Mouse (Mus musculus) cerebellum, postnatal 4 days (tissue): ENCODE results near the gene Slc8a1.

Source experiments
- DNase-seq, 2 experiments: peaks; one replicate each; pipeline ENCODE4 v3.0.0; 2022; ENCODE audit warnings: low spot score in 2 of 2, mixed read lengths in 1 of 2

Slc8a1 gene

DNA sequence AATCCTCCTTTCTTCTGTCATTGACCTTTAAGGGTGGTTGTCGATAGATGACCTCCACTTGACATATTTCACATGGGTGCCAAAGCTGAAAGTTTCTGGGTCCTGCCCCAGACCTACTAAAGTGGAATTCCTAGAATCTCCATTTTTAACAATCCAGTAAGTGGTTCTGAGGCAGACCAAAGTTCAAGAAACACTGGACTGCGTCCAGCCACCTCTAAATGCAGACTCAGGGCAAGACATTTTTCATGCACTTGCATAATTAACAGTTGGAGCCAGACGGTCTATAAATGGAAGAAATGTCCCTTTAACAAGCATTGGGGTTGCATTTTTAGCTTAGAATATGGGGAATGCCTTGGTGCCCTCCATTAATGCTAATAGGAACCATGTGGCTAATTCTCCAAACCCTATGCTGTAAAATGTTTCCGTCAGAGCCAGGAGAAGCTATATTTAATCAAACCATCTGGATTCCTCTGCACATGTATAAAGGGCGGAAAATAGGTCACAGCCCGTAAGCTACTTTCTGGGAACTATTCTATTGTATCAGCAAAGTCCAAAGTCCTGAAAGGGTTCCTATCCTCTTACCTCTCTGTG is 224.7 kb downstream of the Slc8a1 start:
- no peak for DNase-seq

DNA sequence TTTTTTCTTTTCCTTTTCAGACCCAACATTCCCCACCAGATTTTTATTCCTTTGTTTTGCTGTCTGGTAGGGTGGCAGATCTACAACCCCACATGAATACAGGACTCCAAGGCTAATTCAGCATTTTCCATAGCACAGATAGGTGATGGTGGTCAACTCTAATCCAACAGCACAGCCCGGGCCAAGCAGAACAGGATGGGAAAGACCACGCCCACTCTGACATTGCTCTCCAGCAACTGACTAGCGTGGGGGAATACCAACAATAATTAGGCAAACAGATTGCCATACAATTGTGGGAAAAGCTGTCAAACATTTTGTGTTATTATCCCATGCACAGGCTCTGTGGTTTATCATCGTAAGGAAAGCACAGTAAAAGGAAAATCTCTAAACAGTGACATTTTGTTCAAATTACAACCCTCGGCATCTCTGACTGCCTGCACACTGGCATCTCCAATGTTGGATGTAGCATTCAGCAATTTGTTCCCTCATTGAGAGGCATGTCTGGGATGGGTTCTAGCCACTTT is 233.0 kb downstream of the Slc8a1 start:
- DNase-seq: no peak

- no peak for DNase-seq
These were observed 234.1 kb downstream of the Slc8a1 start for GRCm38 (mm10) chr17:81504040-81504439.

GRCm38 (mm10) chr17:81502732-81503131 is 235.4 kb downstream of the Slc8a1 start:
- peak in 1 of 2 experiments; percentile 54 for DNase-seq

DNA sequence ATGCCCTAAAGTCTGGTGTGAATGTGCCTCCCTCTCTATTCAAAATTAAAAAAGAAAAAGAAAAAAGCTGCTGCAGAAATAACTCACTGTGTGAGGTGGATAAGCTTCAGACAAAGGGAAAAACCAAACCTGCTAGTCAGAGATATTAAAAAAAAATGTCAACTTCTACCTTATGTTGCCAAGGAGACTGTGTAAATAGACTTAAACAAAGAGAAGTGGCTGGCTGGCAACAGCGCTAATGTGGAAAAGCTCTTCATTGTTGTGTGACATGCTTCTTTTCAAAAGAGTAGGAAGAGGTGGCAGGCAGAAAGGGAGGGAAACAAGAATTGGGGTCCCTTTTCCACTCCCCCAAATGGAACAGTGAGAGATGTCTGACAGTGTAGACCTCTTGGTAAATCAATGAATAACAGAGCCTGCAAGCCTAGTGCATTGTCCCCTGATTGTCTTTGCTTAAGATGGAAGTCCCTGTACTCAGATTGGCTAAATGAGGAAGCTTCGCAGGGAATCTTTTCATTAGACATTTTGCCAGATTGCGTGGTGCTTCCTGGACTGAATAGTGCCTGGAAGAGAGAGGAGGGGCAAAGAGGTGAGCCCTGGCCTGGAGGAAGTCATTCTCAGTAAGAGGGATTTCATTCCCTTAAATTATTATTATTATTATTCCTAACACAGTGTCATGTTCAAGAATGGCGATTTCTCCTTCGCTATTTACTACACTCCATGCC is 237.3 kb downstream of the Slc8a1 start:
- no peak for DNase-seq

GRCm38 (mm10) chr17:81497919-81498318 is 240.3 kb downstream of the Slc8a1 start:
- DNase-seq: no peak

DNA sequence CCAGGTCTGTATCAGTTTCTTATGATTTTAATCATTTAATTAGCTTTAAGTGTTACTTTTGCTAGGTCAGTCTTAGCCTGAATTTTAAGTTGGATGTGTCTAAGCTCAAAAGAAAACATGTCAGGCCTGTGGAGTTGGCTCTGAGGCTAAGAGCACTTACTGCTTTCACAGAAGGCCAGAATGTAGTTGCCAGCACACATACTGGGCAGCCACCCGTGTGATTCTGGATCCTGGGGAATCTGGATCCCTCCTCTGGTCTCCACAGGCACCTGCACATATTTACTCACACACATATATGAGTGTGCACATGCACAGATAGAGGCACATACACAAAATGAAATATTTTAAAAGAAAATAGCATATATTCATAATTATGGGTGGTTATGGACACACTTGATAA is 241.6 kb downstream of the Slc8a1 start:
- no peak for DNase-seq

DNA sequence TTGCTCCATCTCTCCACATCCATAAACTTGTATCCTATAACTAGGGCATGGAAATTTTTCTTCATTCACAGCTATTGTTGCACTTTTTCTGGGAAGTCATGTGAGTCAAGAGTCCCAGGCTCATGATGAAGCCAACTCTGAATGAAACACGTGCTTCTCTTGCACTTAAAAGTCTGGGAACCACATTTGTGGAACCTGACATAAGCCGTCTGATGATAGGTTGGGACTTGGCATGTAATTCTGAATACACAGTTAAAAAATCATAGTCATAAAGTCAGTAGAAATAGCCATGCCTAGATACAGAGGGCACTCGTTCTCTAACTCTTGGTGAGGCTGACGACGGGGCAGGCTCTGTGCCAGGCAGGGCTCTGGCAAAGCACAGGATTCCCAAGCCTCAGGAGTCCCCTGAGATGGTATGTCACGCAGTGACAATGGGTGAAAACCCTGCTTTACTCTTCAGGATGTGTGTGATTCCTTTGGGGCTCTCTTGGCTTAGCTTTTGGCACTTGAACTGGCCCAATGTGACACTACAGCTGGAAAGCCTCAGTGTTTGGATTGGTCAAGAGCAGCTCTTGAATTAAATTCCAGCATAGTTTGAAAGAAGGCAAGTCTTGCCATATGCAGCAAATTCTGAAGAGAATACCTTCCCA is 245.8 kb downstream of the Slc8a1 start:
- no peak for DNase-seq

- peak in 1 of 2 experiments; percentile 21 for DNase-seq
These were observed 251.8 kb downstream of the Slc8a1 start for GRCm38 (mm10) chr17:81486388-81486787.

DNA sequence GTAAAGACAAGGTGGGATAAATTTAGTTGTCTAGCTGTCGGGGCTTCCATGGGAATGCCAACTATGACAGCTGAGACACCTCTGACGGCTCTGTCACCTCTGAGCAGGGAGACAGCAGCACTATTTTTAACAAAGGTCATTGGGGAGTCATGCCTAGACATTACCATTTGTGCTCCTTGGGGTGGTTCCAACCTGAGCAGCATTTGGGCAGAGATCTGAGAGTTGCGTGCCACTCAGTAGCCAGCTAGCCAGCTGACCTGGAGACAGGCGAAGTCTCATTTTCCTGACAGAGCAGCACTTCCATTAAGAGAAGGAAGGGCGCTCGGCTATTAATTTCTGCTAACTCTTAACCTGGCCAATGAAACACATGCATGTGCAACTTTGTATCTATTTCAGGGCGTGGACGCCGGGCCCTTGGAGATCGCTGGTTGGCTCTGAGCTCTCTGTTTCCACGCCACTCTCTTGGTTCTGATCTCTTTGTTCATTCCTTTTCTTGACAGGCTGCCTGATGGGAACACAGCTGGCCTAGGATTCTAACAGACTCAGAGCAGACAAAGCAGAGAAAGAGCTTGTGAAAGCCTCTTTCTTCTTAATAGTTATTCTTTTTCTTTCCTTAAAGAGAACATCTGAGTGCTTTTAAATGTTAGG is 256.2 kb downstream of the Slc8a1 start:
- DNase-seq: peak in 1 of 2 experiments; percentile 17

DNA sequence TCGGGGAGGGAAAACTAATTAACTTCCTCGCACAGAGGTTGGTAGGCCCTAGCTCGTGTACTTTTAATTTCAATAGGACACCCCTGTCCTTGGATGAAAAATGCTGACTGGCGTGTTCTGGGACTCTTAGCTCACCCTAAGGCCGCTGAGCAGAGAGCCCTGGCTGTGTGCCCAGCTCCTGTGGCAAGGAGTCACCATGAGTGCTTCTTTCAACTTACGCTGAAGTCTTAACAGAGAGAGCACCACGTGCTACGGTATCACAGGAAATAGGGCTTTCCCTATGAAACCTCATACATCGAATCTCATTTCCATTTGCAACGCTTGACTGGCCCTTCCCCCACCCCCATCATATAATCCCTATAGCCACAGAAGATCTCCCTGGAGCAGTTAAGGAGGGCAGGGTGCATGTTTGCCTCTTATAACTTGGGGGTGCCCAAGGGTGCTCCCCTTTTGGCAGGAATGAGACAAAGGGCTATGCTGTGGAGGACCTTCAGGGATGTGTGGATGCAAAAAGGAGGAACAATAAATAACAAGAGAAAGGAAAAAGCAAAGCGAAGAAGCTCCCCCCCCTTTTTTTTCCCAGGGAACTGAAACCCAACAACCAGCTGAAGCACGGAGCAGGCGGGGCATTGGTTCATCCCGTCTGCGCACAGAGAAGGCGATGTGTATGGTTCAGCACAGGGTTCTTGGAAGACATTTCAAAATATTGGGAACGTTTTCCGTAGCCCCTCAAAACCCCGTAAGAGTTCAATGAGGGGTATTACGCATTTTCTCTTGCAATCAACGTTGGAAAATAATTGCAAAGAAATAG is 257.6 kb downstream of the Slc8a1 start:
- DNase-seq: peak in 1 of 2 experiments; percentile 39

DNA sequence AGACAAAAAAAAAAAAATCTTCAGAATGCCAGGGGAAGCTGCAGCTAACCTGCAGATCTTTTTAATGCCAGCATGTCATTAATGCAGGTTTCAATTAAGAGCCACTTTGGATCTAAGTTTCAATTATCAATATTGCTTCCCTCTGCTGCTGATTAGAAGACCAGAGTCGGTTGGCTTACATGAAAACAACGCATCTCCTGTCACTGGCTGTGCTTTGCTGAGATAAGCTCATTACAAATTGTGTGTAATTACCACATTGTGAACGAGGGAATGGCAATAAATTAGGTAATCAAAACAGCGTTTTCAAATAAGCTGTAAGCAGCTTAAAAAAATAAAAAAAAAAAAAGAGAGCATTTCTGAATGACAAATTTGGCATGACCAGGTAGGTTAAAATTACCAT is 258.4 kb downstream of the Slc8a1 start:
- DNase-seq: no peak

GRCm38 (mm10) chr17:81477420-81477819 is 260.8 kb downstream of the Slc8a1 start:
- no peak for DNase-seq

DNA sequence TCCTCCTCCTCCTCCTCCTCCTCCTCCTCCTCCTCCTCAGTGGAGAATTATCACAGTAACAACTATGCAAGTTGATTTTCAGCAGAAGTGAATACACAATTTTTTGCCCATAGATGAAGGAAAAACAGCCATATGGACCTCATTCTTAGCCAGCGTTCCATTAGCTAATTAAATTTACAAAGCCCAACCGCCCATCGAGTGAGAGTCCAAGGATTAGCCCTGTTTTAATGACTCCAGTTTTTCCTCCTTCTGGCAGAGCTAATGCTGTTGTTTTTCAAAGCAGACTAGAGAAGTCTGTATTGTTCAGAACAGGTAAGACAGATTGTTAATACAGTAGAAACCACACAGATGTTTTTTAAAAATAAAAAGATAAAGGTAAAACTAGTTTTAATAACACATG is 264.8 kb downstream of the Slc8a1 start:
- DNase-seq: no peak

DNA sequence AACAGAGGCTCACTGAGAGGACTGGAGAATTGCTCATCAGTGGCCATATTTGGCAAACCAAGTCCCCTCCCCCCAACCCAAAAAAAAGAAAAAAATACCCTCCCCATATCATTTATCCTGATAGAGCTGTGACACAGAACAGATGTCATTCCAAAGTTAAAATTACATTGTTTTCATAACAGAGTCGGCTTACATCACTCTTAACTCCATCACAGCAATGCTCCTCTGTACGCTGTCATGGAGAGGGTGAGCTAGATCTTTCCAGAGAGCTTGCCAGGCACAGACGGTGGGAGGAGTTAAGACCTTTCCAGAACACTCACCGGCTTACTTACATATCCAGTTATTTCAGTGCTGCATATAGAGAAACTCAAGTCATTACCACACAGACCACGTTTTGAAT is 269.2 kb downstream of the Slc8a1 start:
- DNase-seq: no peak

GRCm38 (mm10) chr17:81459379-81459778 is 278.8 kb downstream of the Slc8a1 start:
- no peak for DNase-seq

GRCm38 (mm10) chr17:81455977-81456376 is 282.2 kb downstream of the Slc8a1 start:
- no peak for DNase-seq

DNA sequence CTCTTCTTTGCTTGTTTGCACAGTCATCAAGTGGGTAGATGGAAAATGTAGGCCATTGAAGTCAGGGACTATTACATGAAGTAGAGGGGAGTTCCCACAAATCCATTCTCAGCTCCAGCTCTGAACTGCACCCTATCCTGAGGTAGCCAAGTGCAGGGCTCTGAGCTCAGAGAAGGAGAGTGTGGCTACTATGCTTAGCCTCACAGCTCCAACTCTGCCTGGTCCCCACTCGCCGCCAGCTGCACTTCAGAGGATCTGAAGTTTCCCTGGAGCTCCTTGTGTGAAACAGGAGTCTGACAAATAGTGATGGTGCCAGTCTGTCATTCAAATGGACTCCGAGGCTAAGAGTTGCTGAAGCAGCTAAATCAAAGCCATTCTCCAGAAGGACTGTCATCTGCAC is 282.9 kb downstream of the Slc8a1 start:
- no peak for DNase-seq

- no peak for DNase-seq
These were observed 296.7 kb downstream of the Slc8a1 start, which contains the start of gene Gm11096 for GRCm38 (mm10) chr17:81441463-81441862. Gene Gm11096, plus strand, starts transcription at chr17:81441763.

- DNase-seq: no peak
These were observed 305.0 kb downstream of the Slc8a1 start for GRCm38 (mm10) chr17:81433148-81433547.

DNA sequence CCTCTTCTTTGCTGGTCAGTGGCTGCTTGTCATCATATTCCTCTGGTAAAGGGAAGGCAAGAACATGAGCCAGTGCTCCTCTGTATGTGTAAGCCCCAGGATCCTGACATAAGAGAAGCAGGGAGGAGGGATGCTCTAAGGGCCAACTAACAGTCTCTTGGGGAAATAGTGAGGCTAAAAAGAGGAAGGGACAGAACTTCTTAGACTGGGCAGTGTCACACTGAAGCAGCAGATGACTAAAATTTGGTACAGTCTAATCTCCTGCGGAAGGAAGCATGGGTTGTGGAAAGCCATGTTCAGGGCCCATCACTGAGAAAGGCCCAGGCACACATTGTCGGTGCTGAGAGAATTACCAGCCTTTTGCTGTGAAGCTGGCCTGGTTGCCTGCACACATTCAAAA is 305.4 kb downstream of the Slc8a1 start:
- no peak for DNase-seq
